Mouse (Mus musculus) lung, embryonic 14.5 days (tissue): ENCODE data around the gene 4933415F23Rik. TPM values are rescaled to one million over a fixed set of nuclear protein-coding genes. Genes with fewer than 3 reads are reported as not detected.

Source experiments
- ATAC-seq: fragments of 200-750 bp; cut with Nextera tagmentation; 2 replicates; pipeline ENCODE4 v1.8.0; 2017; ENCODE audit warnings: mild to moderate bottlenecking, moderate TSS enrichment, moderate library complexity; ENCODE audit not compliant: insufficient read depth
- DNase-seq: peaks from one replicate; pipeline ENCODE4 v3.0.0-alpha.2; 2015
- H3K27ac ChIP-seq: fragments of 300-500 bp; sonication (generic); 2 replicates; pipeline ENCODE4 v1.5.1; 2014; ENCODE audit warnings: low read depth, mild to moderate bottlenecking, moderate library complexity
- H3K27me3 ChIP-seq: fragments of 300-500 bp; sonication (generic); 2 replicates; pipeline ENCODE4 v1.6.1; 2014; ENCODE audit warnings: low read length, control low read depth; ENCODE audit not compliant: insufficient read depth
- H3K36me3 ChIP-seq: fragments of 300-500 bp; sonication (generic); 2 replicates; pipeline ENCODE4 v1.6.1; 2014; ENCODE audit warnings: control low read depth; ENCODE audit not compliant: insufficient read depth
- H3K4me1 ChIP-seq: fragments of 300-500 bp; sonication (generic); 2 replicates; pipeline ENCODE4 v1.6.1; 2014; ENCODE audit warnings: antibody characterized with exemption, control low read depth; ENCODE audit not compliant: insufficient read depth
- H3K4me2 ChIP-seq: fragments of 300-500 bp; sonication (generic); 2 replicates; pipeline ENCODE4 v1.6.1; 2014; ENCODE audit warnings: mild to moderate bottlenecking
- H3K4me3 ChIP-seq: fragments of 300-500 bp; sonication (generic); 2 replicates; pipeline ENCODE4 v1.5.1; 2014; ENCODE audit warnings: low read depth, low read length
- H3K9ac ChIP-seq: fragments of 300-500 bp; sonication (generic); 2 replicates; pipeline ENCODE4 v1.6.1; 2014
- H3K9me3 ChIP-seq: fragments of 300-500 bp; sonication (generic); 2 replicates; pipeline ENCODE4 v1.6.1; 2016; ENCODE audit warnings: low read depth, low read length, control low read depth
- CTCF ChIP-seq: IDR thresholded peaks from 2 replicates; pipeline ENCODE4 v1.5.1; 2016; ENCODE audit warnings: antibody characterized with exemption, low read depth
- WGBS: fragments of 180-500 bp; shearing (Covaris S2); extraction: QIAGEN DNeasy Blood & Tissue Kit; methylation state at CpG from one replicate; pipeline ENCODE4 v1.1.7; 2014; 5-methylcytosine and 5-hydroxymethylcytosine counted together
- polyA plus RNA-seq: library from polyadenylated mRNA; unstranded; fragments of >200 nt; fragmentation: Nextera tagmentation; extraction: Ambion mirVana; gene quantifications from 2 replicates; pipeline ENCODE4 v1.2.1, GENCODE M21; 2014

The 4933415F23Rik gene
- polyA plus RNA-seq, 1 experiment from 2014 or later = not detected

GRCm38 (mm10) chr1:23117423-23117822 is 15.4 kb upstream of the 4933415F23Rik start:
- Histone ChIP-seq H3K36me3 (no peaks in the 10 kb centered on the region), H3K27me3 (no peaks in the 10 kb centered on the region), H3K4me1 (peaks cover 5% of the 10 kb centered on the region; the same call in 1 of the 2 replicates), H3K9ac (no peak overlapping the region), H3K9me3 (no peaks in the 10 kb centered on the region), H3K27ac (no peak overlapping the region), H3K4me3 (no peak overlapping the region), H3K4me2 (no peak overlapping the region)
- TF ChIP-seq CTCF = no peak
- WGBS = 27% methylated on average over 3 of the region's 3 CpGs
- peak; percentile 77 for ATAC-seq
- peak; percentile 73 for DNase-seq

- no peak for DNase-seq
- Histone ChIP-seq H3K27ac (no peak overlapping the region), H3K4me3 (no peak overlapping the region), H3K9me3 (no peaks in the 10 kb centered on the region), H3K4me1 (no peaks in the 10 kb centered on the region), H3K27me3 (no peaks in the 10 kb centered on the region), H3K36me3 (no peaks in the 10 kb centered on the region), H3K9ac (no peak overlapping the region), H3K4me2 (no peak overlapping the region)
- no peak for ATAC-seq
- 87% methylated on average over 1 of the region's 1 CpGs for WGBS
- TF ChIP-seq CTCF = no peak
These were observed 7.1 kb upstream of the 4933415F23Rik start for GRCm38 (mm10) chr1:23109191-23109590.

GRCm38 (mm10) chr1:23102881-23103280 is 828 bp upstream of the 4933415F23Rik start:
- Histone ChIP-seq H3K4me2 (no peak overlapping the region), H3K9ac (no peak overlapping the region), H3K36me3 (no peaks in the 10 kb centered on the region), H3K4me3 (no peak overlapping the region), H3K4me1 (no peaks in the 10 kb centered on the region), H3K27me3 (no peaks in the 10 kb centered on the region), H3K27ac (no peak overlapping the region), H3K9me3 (no peaks in the 10 kb centered on the region)
- DNase-seq (no peak), ATAC-seq (no peak)
- WGBS = 70% methylated on average over 4 of the region's 4 CpGs
- no peak for TF ChIP-seq CTCF

- WGBS = 70% methylated on average over 1 of the region's 1 CpGs
- H3K4me2 ChIP-seq = no peak overlapping the region
- no peak for ATAC-seq
- no peak for DNase-seq
- H3K27ac ChIP-seq = no peak overlapping the region
- H3K27me3 ChIP-seq = no peaks in the 10 kb centered on the region
- H3K4me3 ChIP-seq = no peak overlapping the region
- H3K4me1 ChIP-seq = no peaks in the 10 kb centered on the region
- H3K9me3 ChIP-seq = no peaks in the 10 kb centered on the region
- no peak overlapping the region for H3K9ac ChIP-seq
- no peaks in the 10 kb centered on the region for H3K36me3 ChIP-seq
- TF ChIP-seq CTCF = no peak
These were observed 2.3 kb downstream of the 4933415F23Rik start for GRCm38 (mm10) chr1:23099791-23100190.

GRCm38 (mm10) chr1:23098451-23098850 is 3.6 kb downstream of the 4933415F23Rik start:
- Histone ChIP-seq H3K27ac (no peak overlapping the region), H3K9ac (no peak overlapping the region), H3K4me2 (no peak overlapping the region), H3K4me3 (no peak overlapping the region), H3K4me1 (no peaks in the 10 kb centered on the region), H3K36me3 (no peaks in the 10 kb centered on the region), H3K27me3 (no peaks in the 10 kb centered on the region), H3K9me3 (no peaks in the 10 kb centered on the region)
- ATAC-seq = no peak
- no peak for DNase-seq
- 90% methylated on average over 2 of the region's 2 CpGs for WGBS
- no peak for TF ChIP-seq CTCF

- DNase-seq (no peak), ATAC-seq (no peak)
- no peaks in the 10 kb centered on the region for H3K9me3 ChIP-seq
- H3K27ac ChIP-seq = no peak overlapping the region
- H3K36me3 ChIP-seq = no peaks in the 10 kb centered on the region
- no peaks in the 10 kb centered on the region for H3K4me1 ChIP-seq
- no peak overlapping the region for H3K4me2 ChIP-seq
- H3K27me3 ChIP-seq = no peaks in the 10 kb centered on the region
- no peak overlapping the region for H3K9ac ChIP-seq
- TF ChIP-seq CTCF = no peak
- WGBS = 75% methylated on average over 4 of the region's 4 CpGs
- no peak overlapping the region for H3K4me3 ChIP-seq
These were observed 4.1 kb downstream of the 4933415F23Rik start for GRCm38 (mm10) chr1:23097996-23098395.

GRCm38 (mm10) chr1:23067715-23068114 is 34.3 kb downstream of the 4933415F23Rik start:
- Histone ChIP-seq H3K9ac (no peak overlapping the region), H3K36me3 (no peaks in the 10 kb centered on the region), H3K4me3 (no peak overlapping the region), H3K27me3 (no peaks in the 10 kb centered on the region), H3K27ac (no peak overlapping the region), H3K4me1 (no peaks in the 10 kb centered on the region), H3K4me2 (no peak overlapping the region), H3K9me3 (no peaks in the 10 kb centered on the region)
- no peak for ATAC-seq
- TF ChIP-seq CTCF = no peak
- 80% methylated on average over 5 of the region's 5 CpGs for WGBS
- DNase-seq = no peak
